Mouse (Mus musculus): ENCODE data around the gene Alkbh2. TPM values are rescaled to one million over a fixed set of nuclear protein-coding genes. Genes with fewer than 3 reads are reported as not detected.

Alkbh2 gene
- polyA plus RNA-seq, 1 experiment from 2014 or later = 4.5 TPM

DNA sequence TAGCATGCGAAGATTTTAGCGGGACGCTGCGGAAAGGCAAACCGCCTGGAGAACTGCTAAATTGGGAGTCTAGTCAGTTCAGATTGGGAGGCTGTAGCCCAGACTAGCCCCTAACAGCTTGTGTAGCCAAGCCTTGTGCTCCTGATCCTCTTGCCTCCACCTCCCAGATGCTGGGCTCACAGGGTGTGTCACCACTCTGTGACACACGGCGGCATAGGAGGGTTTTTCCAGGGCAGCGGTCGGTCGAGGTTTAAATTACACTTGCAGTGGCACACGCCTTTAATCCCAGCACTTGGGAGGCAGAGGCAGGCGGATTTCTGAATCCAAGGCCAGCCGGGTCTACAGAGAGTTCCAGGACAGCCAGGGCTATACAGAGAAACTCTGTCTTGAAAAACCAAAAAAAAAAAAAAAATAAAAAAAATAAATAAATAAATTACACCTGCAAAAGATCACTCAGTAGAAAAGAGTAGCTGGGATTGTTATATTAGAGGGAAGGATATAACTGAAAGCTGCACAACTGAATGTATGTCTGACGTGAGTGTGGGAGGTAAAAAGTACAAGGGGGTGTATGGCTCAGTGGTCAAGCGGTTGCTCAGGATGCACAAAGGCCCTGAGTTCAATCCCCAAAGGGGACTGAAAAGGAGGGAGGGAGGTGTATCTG is 1.7 kb upstream of the Alkbh2 start:
- no peaks in the 10 kb centered on the region for H3K9me3 ChIP-seq (ENCODE audit: low read length)
- no peak for DNase-seq
- H3K9ac ChIP-seq (replicated peaks) = peak overlapping the region; percentile 61; the same call in 1 of the 2 replicates
- peak overlapping the region; percentile 71; the same call in 1 of the 2 replicates for H3K4me3 ChIP-seq (ENCODE audit: low read depth, low read length)
- H3K27ac ChIP-seq (ENCODE audit: low read depth) = no peak overlapping the region
- no peak for ATAC-seq
- peak overlapping the region; percentile 99 for H3K4me2 ChIP-seq (ENCODE audit: low read depth, low read length)
- H3K36me3 ChIP-seq (replicated peaks; ENCODE audit: insufficient read depth, low read length) = 0 out of 2 replicates have a peak, but pooled peaks cover 3% of the 10 kb centered on the region
- H3K27me3 ChIP-seq (ENCODE audit: insufficient read depth, low read length) = no peaks in the 10 kb centered on the region
- H3K4me1 ChIP-seq (ENCODE audit: insufficient read depth) = peaks cover 36% of the 10 kb centered on the region
- WGBS (ENCODE audit: insufficient replicate concordance) = 81% methylated on average over 15 of the region's 15 CpGs
- TF ChIP-seq EP300 (IDR thresholded peaks at IDR 0.05; ENCODE audit: low read depth) = no peak

DNA sequence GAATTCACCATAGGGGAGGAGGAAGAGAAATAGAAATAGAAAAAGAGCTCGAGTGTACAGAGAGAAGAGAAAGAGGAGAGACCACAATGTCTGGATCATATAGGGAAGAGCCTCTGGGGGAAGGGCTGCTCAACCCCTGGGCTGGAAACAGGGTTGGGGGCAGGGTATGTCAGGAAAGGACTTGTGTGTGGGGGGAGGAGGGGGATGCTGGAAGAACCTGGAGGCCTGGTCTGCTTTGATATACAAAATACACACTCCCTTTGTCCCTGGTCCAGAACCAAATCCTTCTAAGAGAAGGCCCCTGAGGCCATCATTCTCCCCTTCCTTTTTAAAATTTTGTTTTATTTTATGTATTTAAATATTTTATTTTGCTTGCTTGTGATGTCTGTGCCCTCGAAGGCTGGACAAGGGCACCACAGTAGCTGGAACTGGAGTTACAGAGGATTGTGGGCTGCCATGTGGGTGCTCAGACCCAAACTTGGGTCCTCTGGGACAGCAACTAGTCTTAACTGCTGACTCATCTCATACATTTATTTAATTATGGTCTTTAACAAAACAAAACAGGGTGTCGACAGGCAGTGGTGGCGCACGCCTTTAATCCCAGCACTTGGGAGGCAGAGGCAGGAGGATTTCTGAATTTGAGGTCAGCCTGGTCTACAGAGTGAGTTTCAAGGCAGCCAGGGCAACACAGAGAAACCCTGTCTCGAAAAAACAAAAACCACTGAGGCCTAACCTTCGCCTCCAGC is 1.3 kb downstream of the Alkbh2 start:
- peaks cover 21% of the 10 kb centered on the region for H3K4me1 ChIP-seq (ENCODE audit: insufficient read depth)
- peak overlapping the region; percentile 99; the same call in 1 of the 2 replicates for H3K4me2 ChIP-seq (ENCODE audit: low read depth, low read length)
- H3K4me3 ChIP-seq (ENCODE audit: low read depth, low read length) = no peak overlapping the region
- TF ChIP-seq CTCF (IDR thresholded peaks at IDR 0.05; ENCODE audit: low read depth) (no peak), EP300 (IDR thresholded peaks at IDR 0.05; ENCODE audit: low read depth) (no peak)
- H3K27ac ChIP-seq (ENCODE audit: low read depth) = peak overlapping the region; percentile 66; the same call in 1 of the 2 replicates
- no peak for ATAC-seq
- peaks cover 15% of the 10 kb centered on the region for H3K36me3 ChIP-seq (replicated peaks; ENCODE audit: insufficient read depth, low read length)
- WGBS (ENCODE audit: insufficient replicate concordance) = 83% methylated on average over 7 of the region's 7 CpGs
- no peak overlapping the region for H3K9ac ChIP-seq (replicated peaks)
- H3K27me3 ChIP-seq (ENCODE audit: insufficient read depth, low read length) = no peaks in the 10 kb centered on the region
- no peak for DNase-seq
- H3K9me3 ChIP-seq (ENCODE audit: low read length) = no peaks in the 10 kb centered on the region

DNA sequence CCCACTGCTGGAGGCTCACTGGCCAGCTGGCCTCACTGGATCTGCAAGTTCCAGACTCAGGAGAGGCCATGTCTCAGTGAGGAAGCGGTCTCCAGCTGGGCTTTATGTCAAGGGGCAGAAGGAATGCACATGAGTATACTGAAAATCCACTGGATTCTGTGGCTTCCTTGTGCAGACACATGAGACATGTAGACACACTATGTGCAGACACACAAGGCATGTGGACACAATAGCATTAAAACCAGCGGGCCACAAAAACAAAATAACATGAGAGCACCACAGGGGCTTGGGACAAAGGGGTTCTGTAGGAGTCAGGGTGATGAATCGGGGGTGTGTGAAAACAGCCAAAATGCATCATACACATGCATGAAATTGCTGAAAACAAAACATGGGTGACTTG is 2.0 kb downstream of the Alkbh2 start:
- ATAC-seq (no peak), DNase-seq (no peak)
- Histone ChIP-seq H3K9ac (replicated peaks) (no peak overlapping the region), H3K36me3 (replicated peaks; ENCODE audit: insufficient read depth, low read length) (peaks cover 18% of the 10 kb centered on the region), H3K27ac (ENCODE audit: low read depth) (no peak overlapping the region), H3K4me1 (ENCODE audit: insufficient read depth) (peaks cover 15% of the 10 kb centered on the region), H3K4me3 (ENCODE audit: low read depth, low read length) (no peak overlapping the region), H3K27me3 (ENCODE audit: insufficient read depth, low read length) (no peaks in the 10 kb centered on the region), H3K9me3 (ENCODE audit: low read length) (no peaks in the 10 kb centered on the region), H3K4me2 (ENCODE audit: low read depth, low read length) (no peak overlapping the region)
- TF ChIP-seq EP300 (IDR thresholded peaks at IDR 0.05; ENCODE audit: low read depth) (no peak), CTCF (IDR thresholded peaks at IDR 0.05; ENCODE audit: low read depth) (no peak)
- 79% methylated on average over 3 of the region's 3 CpGs for WGBS (ENCODE audit: insufficient replicate concordance)

DNA sequence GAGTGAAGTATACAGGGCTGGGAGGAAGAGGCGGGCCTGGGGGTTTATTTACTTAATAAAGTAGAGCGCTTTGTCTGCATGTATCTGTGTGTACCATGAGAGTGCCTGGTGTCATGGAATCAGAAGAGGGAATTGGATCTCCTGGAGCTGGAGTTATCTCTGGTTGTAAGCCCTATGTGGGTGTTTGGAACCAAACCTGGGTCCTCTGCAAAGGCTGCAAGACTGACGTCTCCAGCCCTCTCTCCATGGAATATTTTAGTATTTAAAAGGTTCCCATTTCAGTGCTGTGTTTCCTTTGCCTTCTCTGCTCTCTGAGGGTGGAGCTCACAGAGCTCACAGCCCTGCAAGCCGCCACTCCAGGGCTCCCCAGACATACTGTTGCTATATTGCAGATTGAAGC is 8.2 kb downstream of the Alkbh2 start:
- Histone ChIP-seq H3K4me1 (ENCODE audit: insufficient read depth) (no peaks in the 10 kb centered on the region), H3K27ac (ENCODE audit: low read depth) (no peak overlapping the region), H3K9me3 (ENCODE audit: low read length) (no peaks in the 10 kb centered on the region), H3K36me3 (replicated peaks; ENCODE audit: insufficient read depth, low read length) (peaks cover 22% of the 10 kb centered on the region), H3K4me2 (ENCODE audit: low read depth, low read length) (no peak overlapping the region), H3K27me3 (ENCODE audit: insufficient read depth, low read length) (no peaks in the 10 kb centered on the region), H3K9ac (replicated peaks) (no peak overlapping the region), H3K4me3 (ENCODE audit: low read depth, low read length) (no peak overlapping the region)
- 82% methylated on average over 4 of the region's 4 CpGs for WGBS (ENCODE audit: insufficient replicate concordance)
- no peak for ATAC-seq
- TF ChIP-seq CTCF (IDR thresholded peaks at IDR 0.05; ENCODE audit: low read depth) (no peak), EP300 (IDR thresholded peaks at IDR 0.05; ENCODE audit: low read depth) (no peak)
- no peak for DNase-seq

DNA sequence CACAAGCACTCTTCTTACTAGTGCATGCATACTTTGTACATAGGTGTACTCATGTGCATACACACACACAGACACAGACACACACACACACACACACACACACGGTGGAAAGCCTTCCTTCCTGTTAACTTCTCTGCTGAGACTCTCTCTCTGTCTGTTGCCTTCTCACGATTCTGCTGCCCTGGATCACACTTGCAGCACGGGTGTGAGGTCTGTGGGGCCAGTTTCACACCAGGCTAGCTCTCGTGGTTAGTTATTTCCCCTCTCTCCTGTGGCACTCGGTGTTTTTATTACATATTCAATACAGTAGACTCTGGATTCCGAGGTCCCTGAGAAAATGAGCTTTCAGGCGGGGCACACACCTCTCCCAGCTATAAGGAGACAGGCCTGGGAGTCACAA is 11.4 kb downstream of the Alkbh2 start:
- peaks cover 13% of the 10 kb centered on the region; the same call in 1 of the 2 replicates for H3K36me3 ChIP-seq (replicated peaks; ENCODE audit: insufficient read depth, low read length)

DNA sequence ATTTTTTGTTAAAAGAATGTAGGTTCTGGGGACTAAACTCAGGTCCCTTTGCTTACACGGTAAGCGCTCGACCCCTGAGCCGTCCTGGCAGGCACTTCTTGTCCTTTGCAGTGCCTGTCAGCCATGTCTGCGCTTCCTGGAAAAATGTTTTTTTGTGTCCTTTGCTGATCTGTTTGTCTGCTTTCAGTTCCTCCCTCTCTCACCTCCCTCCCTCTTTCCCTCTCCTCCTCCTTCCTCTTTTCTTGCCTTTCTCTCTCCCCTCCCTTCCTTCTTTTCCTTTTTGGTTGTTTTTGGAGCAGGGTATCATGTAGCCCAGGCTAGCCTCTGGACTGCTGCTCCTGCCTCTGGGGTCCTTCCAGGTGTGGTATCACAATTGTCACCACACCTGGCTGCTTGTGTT is 13.0 kb downstream of the Alkbh2 start:
- H3K27ac ChIP-seq (ENCODE audit: low read depth) = no peak overlapping the region
- no peaks in the 10 kb centered on the region for H3K27me3 ChIP-seq (ENCODE audit: insufficient read depth, low read length)
- H3K4me2 ChIP-seq (ENCODE audit: low read depth, low read length) = no peak overlapping the region
- no peak overlapping the region for H3K4me3 ChIP-seq (ENCODE audit: low read depth, low read length)
- H3K4me1 ChIP-seq (ENCODE audit: insufficient read depth) = no peaks in the 10 kb centered on the region
- ATAC-seq (no peak), DNase-seq (no peak)
- TF ChIP-seq EP300 (IDR thresholded peaks at IDR 0.05; ENCODE audit: low read depth) (no peak), CTCF (IDR thresholded peaks at IDR 0.05; ENCODE audit: low read depth) (no peak)
- 58% methylated on average over 5 of the region's 5 CpGs for WGBS (ENCODE audit: insufficient replicate concordance)
- H3K9ac ChIP-seq (replicated peaks) = no peak overlapping the region
- no peaks in the 10 kb centered on the region for H3K9me3 ChIP-seq (ENCODE audit: low read length)
- H3K36me3 ChIP-seq (replicated peaks; ENCODE audit: insufficient read depth, low read length) = peaks cover 15% of the 10 kb centered on the region

More for the DNA sequence above, 11.4 kb downstream of the Alkbh2 start:
- no peak for ATAC-seq
- TF ChIP-seq CTCF (IDR thresholded peaks at IDR 0.05; ENCODE audit: low read depth) (no peak), EP300 (IDR thresholded peaks at IDR 0.05; ENCODE audit: low read depth) (no peak)
- no peak for DNase-seq
- Histone ChIP-seq H3K4me2 (ENCODE audit: low read depth, low read length) (no peak overlapping the region), H3K9ac (replicated peaks) (no peak overlapping the region), H3K9me3 (ENCODE audit: low read length) (no peaks in the 10 kb centered on the region), H3K4me1 (ENCODE audit: insufficient read depth) (no peaks in the 10 kb centered on the region), H3K27ac (ENCODE audit: low read depth) (no peak overlapping the region), H3K4me3 (ENCODE audit: low read depth, low read length) (no peak overlapping the region), H3K27me3 (ENCODE audit: insufficient read depth, low read length) (no peaks in the 10 kb centered on the region)
- 52% methylated on average over 7 of the region's 7 CpGs for WGBS (ENCODE audit: insufficient replicate concordance)
